In the genomic region with DNA sequence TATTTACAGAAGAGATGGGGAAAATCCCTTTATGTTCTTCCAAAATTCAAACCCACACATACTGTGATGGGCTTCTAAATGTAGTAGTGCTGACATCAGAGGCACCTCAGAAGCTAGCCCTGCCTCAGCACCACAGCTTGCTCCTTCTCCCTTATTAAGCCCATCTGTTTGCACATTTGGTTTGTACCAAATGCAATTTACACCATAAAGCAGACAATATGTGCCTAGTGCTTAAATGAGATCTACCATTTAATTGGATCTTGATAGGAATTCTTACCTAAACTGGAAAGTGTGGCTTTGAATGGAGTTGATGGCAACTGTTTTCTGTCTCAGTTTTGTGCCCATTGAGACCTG, we compare ENCODE assay signal across 9 mouse cellular contexts.
DNase-seq lines count a peak whose midpoint lies in the region; ATAC-seq and TF ChIP-seq lines count a peak whose summit lies in the region.
"Had no signal": no experiment of that assay in that cellular context is flagged by ENCODE, and none has a peak within 500 bp of the region (broad histone marks: within the 10 kb centered on the region; RNA-seq: fewer than 3 reads in every experiment).

No protein-coding gene starts in this region.

- no peak overlapping the region for H3K9ac ChIP-seq in embryonic facial prominence, embryonic 12.5 days
- H3K9ac ChIP-seq in hindbrain, embryonic 15.5 days = no peak overlapping the region
- H3K9ac ChIP-seq: liver, postnatal 0 days had no signal

- intact Hi-C loops in left cerebral cortex, postnatal 10 days (cut with DNase I) = no loop called here

- peaks cover 21% of the 10 kb centered on the region for H3K4me1 ChIP-seq in embryonic facial prominence, embryonic 12.5 days
- peaks cover 30% of the 10 kb centered on the region for H3K4me1 ChIP-seq in embryonic facial prominence, embryonic 10.5 days
- H3K4me1 ChIP-seq in hindbrain, embryonic 15.5 days (replicated peaks) = peaks cover 50% of the 10 kb centered on the region

- H3K79me2 ChIP-seq in myocyte (ENCODE audit: control insufficient read depth, insufficient read depth) = no peaks in the 10 kb centered on the region

- 0 out of 2 replicates have a peak overlapping the region, but pooled peaks have one; percentile 27 for H3K27ac ChIP-seq in embryonic facial prominence, embryonic 12.5 days
- H3K27ac ChIP-seq in embryonic facial prominence, embryonic 10.5 days (replicated peaks) = no peak overlapping the region
- peak overlapping the region; percentile 87 for H3K27ac ChIP-seq in hindbrain, embryonic 15.5 days (replicated peaks)

- no peak for DNase-seq in embryonic facial prominence, embryonic 10.5 days (ENCODE audit: low spot score)
- peak; percentile 60 for DNase-seq in left cerebral cortex, adult 11 months (ENCODE audit: low spot score)
- DNase-seq in left cerebral cortex, postnatal 10 days (ENCODE audit: extremely low spot score in 1 of 2, low spot score in 2 of 2) = no peak
- DNase-seq in thymus, postnatal 10 days (ENCODE audit: low spot score in 2 of 2) = no peak
- no peak for DNase-seq in spleen, adult 12 weeks (ENCODE audit: low spot score)
- DNase-seq: liver, postnatal 0 days had no signal

- H3K27me3 ChIP-seq in embryonic facial prominence, embryonic 12.5 days = no peaks in the 10 kb centered on the region
- no peaks in the 10 kb centered on the region; the same call in 1 of the 2 replicates for H3K27me3 ChIP-seq in embryonic facial prominence, embryonic 10.5 days (replicated peaks; ENCODE audit: low read depth, poor library complexity, severe bottlenecking)
- H3K27me3 ChIP-seq in hindbrain, embryonic 15.5 days = no peaks in the 10 kb centered on the region
- H3K27me3 ChIP-seq in myocyte (ENCODE audit: control insufficient read depth, insufficient read depth, insufficient read length) = peaks cover under 1% of the 10 kb centered on the region

- no peaks in the 10 kb centered on the region for H3K9me3 ChIP-seq in embryonic facial prominence, embryonic 12.5 days
- H3K9me3 ChIP-seq in embryonic facial prominence, embryonic 10.5 days = no peaks in the 10 kb centered on the region
- no peaks in the 10 kb centered on the region for H3K9me3 ChIP-seq in hindbrain, embryonic 15.5 days

- H3K36me3 ChIP-seq in embryonic facial prominence, embryonic 12.5 days = no peaks in the 10 kb centered on the region
- H3K36me3 ChIP-seq in embryonic facial prominence, embryonic 10.5 days (replicated peaks) = no peaks in the 10 kb centered on the region
- no peaks in the 10 kb centered on the region for H3K36me3 ChIP-seq in hindbrain, embryonic 15.5 days
- H3K36me3 ChIP-seq in myocyte (ENCODE audit: control insufficient read depth, insufficient read depth) = no peaks in the 10 kb centered on the region

- no peak overlapping the region for H3K4me3 ChIP-seq in embryonic facial prominence, embryonic 12.5 days
- no peak overlapping the region for H3K4me3 ChIP-seq in embryonic facial prominence, embryonic 10.5 days
- no peak overlapping the region for H3K4me3 ChIP-seq in hindbrain, embryonic 15.5 days
- no peak overlapping the region for H3K4me3 ChIP-seq in myocyte

- no peak for ATAC-seq in embryonic facial prominence, embryonic 12.5 days (ENCODE audit: insufficient number of reproducible peaks, insufficient read depth, low FRiP score, low TSS enrichment)
- no peak for ATAC-seq in hindbrain, embryonic 15.5 days (ENCODE audit: low FRiP score, low read depth)

- peak overlapping the region; percentile 41 for H3K4me2 ChIP-seq in embryonic facial prominence, embryonic 12.5 days (replicated peaks)
- peak overlapping the region; percentile 48 for H3K4me2 ChIP-seq in hindbrain, embryonic 15.5 days
- H3K4me2 ChIP-seq in myocyte (ENCODE audit: low read depth) = peak overlapping the region; percentile 87

- no peak for TF ChIP-seq POLR2A in myocyte (IDR thresholded peaks at IDR 0.05; ENCODE audit: insufficient read length, low read depth)

- no peak overlapping the region for H3ac ChIP-seq in myocyte (ENCODE audit: control insufficient read depth, insufficient read length)

TF ChIP-seq in myocyte, 11 proteins besides CTCF, POLR2A, EP300 and RAD21:
- no peak for TF ChIP-seq MYOD1 (IDR thresholded peaks at IDR 0.05; ENCODE audit: control insufficient read depth in 1 of 3, insufficient read length in 2 of 3, low read depth in 2 of 3)
- TF ChIP-seq POLR2AphosphoS2 (IDR thresholded peaks at IDR 0.05; ENCODE audit: insufficient read length, low read depth) = no peak
- no peak for TF ChIP-seq E2F4 (IDR thresholded peaks at IDR 0.05; ENCODE audit: insufficient read depth)
- no peak for TF ChIP-seq TCF3 (IDR thresholded peaks at IDR 0.05; ENCODE audit: insufficient read length, low read depth)
- no peak for TF ChIP-seq MYOG (IDR thresholded peaks at IDR 0.05; ENCODE audit: control insufficient read depth in 1 of 3, insufficient read depth in 1 of 3, insufficient read length in 2 of 3, low read depth in 2 of 3)
- no peak for TF ChIP-seq CEBPB (IDR thresholded peaks at IDR 0.05; ENCODE audit: insufficient read depth, poor library complexity, severe bottlenecking)
- no peak for TF ChIP-seq MAX (IDR thresholded peaks at IDR 0.05; ENCODE audit: low read depth)
- no peak for TF ChIP-seq SRF (IDR thresholded peaks at IDR 0.05; ENCODE audit: control insufficient read depth, insufficient read length, low read depth)
- no peak for TF ChIP-seq REST (IDR thresholded peaks at IDR 0.05; ENCODE audit: insufficient read depth, insufficient read length)
- no peak for TF ChIP-seq USF1 (IDR thresholded peaks at IDR 0.05; ENCODE audit: low read depth)
